Mouse (Mus musculus) adrenal gland, postnatal 36 days (tissue): ENCODE data around the gene Nup93. TPM values are rescaled to one million over a fixed set of nuclear protein-coding genes. Genes with fewer than 3 reads are reported as not detected.
A peak's percentile ranks its signal among the peaks of the same experiment; 100 is the strongest.
"Not testable (repeated sequence)": the region's sequence is repeated elsewhere in the genome, so short reads cannot be mapped to it uniquely, and the experiment has no call there.

Experiments
- DNase-seq, 2 experiments: peaks; one replicate each; pipeline ENCODE4 v3.0.0; 2021; ENCODE audit warnings: mixed read lengths in 1 of 2
- long read RNA-seq, 2 experiments: library from polyadenylated mRNA; stranded (forward); transcript quantifications; one replicate each; pipeline ENCODE4 v2.0.0; 2021; ENCODE audit warnings: borderline sequencing depth in 2 of 2
- total RNA-seq, 2 experiments: library from RNA; stranded (reverse); gene quantifications; 2 replicates each; pipeline ENCODE4 v1.2.3; 2021

Gene Nup93
- 10 to 100 TPM; 15.7 to 16.1 TPM for total RNA-seq
- long read RNA-seq, experiment 1, transcript Nup93-201 (22 exons, 2,707 nt): major isoform, 20 of 27 reads
- long read RNA-seq, experiment 1, partial matches to known transcripts: 2 of 27 reads
- long read RNA-seq, experiment 1, other reads (novel, unspliced or antisense): 2 of 27 reads
- long read RNA-seq, experiment 2, transcript Nup93-201 (22 exons, 2,707 nt): major isoform, 9 of 10 reads
- long read RNA-seq, experiment 2, partial matches to known transcripts: 0 of 10 reads
- long read RNA-seq, experiment 2, other reads (novel, unspliced or antisense): 0 of 10 reads

GRCm38 (mm10) chr8:94214252-94215173 lies at the start of gene Nup93:
Nup93 (plus strand) TSS chr8:94214564.
- peak; percentile 98 to 99 for DNase-seq

GRCm38 (mm10) chr8:94165772-94166171 lies 48.6 kb upstream of the Nup93 start:
- DNase-seq: not testable (repeated sequence)

GRCm38 (mm10) chr8:94167244-94167643 lies 47.1 kb upstream of the Nup93 start:
- DNase-seq: peak; percentile 90 to 91

GRCm38 (mm10) chr8:94169547-94169946 lies 44.8 kb upstream of the Nup93 start:
- DNase-seq: no peak

- peak; percentile 56 to 71 for DNase-seq
Measured at GRCm38 (mm10) chr8:94171321-94171755, 43.0 kb upstream of the Nup93 start.

GRCm38 (mm10) chr8:94172075-94172808 lies 42.1 kb upstream of the Nup93 start, which contains the start of gene Mt2:
Mt2 (plus strand) TSS chr8:94172664.
- peak; percentile 88 to 90 for DNase-seq

GRCm38 (mm10) chr8:94172809-94173732 lies 41.3 kb upstream of the Nup93 start:
- peak in 1 of 2 experiments; percentile 14 for DNase-seq

GRCm38 (mm10) chr8:94173848-94174403 lies 40.4 kb upstream of the Nup93 start:
- no peak for DNase-seq

GRCm38 (mm10) chr8:94174619-94175213 lies 39.6 kb upstream of the Nup93 start:
- no peak for DNase-seq

- DNase-seq: no peak
Measured at GRCm38 (mm10) chr8:94177716-94178390, 36.5 kb upstream of the Nup93 start.

- peak; percentile 96 for DNase-seq
Measured at GRCm38 (mm10) chr8:94178857-94179712, 35.3 kb upstream of the Nup93 start, which contains the start of gene Mt1. Mt1 (plus strand) TSS chr8:94179082.

GRCm38 (mm10) chr8:94179713-94180560 lies 34.4 kb upstream of the Nup93 start:
- DNase-seq: peak; percentile 38 to 52

GRCm38 (mm10) chr8:94180561-94180908 lies 33.8 kb upstream of the Nup93 start:
- no peak for DNase-seq

- no peak for DNase-seq
Measured at GRCm38 (mm10) chr8:94182055-94182929, 32.1 kb upstream of the Nup93 start.

- peak; percentile 90 to 92 for DNase-seq
Measured at GRCm38 (mm10) chr8:94183117-94183516, 31.2 kb upstream of the Nup93 start.

GRCm38 (mm10) chr8:94184357-94184843 lies 30.0 kb upstream of the Nup93 start:
- no peak for DNase-seq
